Mouse (Mus musculus): ENCODE measurements around the gene Npnt. TPM values are rescaled to one million over a fixed set of nuclear protein-coding genes. Genes with fewer than 3 reads are reported as not detected.

Npnt gene
- polyA plus RNA-seq, 2 experiments, result 0.90 to 1.0 TPM

DNA sequence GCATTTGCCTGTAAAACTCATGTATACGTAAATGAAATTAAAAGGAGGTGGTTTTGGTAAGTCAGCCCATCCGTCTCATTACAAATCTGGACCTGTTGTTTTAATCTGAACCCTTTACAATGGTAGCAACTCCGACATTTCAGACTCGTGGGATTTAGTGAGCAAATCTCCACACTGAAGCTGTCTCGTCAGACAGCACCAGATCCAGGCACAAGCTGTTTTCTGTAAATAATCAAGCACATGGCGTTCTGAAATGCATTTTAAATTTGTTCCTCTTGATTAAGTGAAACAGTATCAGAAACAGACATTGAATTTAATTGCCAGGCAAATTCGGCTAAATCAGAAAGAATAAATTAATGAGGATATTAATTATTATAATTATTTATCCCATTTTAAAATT lies 100.4 kb downstream of the Npnt start:
- H3K36me3 ChIP-seq (replicated peaks; ENCODE audit: control insufficient read depth, insufficient read depth, low read depth), result no peaks in the 10 kb centered on the region
- no peak overlapping the region for H3K27ac ChIP-seq
- TF ChIP-seq CTCF (IDR thresholded peaks at IDR 0.05; ENCODE audit: low read depth) (no peak), EP300 (IDR thresholded peaks at IDR 0.05; ENCODE audit: low read depth) (no peak)
- no peak overlapping the region for H3K4me2 ChIP-seq (ENCODE audit: low read depth)
- DNase-seq (ENCODE audit: low read depth in 3 of 3, low spot score in 3 of 3) (no peak), ATAC-seq (ENCODE audit: insufficient read depth) (no peak)
- no peaks in the 10 kb centered on the region for H3K9me3 ChIP-seq (ENCODE audit: control insufficient read depth, low read length)
- H3K27me3 ChIP-seq (ENCODE audit: control insufficient read depth, insufficient read depth, low read length), result no peaks in the 10 kb centered on the region
- H3K4me3 ChIP-seq (ENCODE audit: insufficient read depth in 1 of 2, low read depth in 2 of 2, low read length in 2 of 2), result no peak overlapping the region
- no peak overlapping the region for H3K9ac ChIP-seq (replicated peaks)
- WGBS (ENCODE audit: insufficient replicate concordance), result 63% methylated on average over 7 of the region's 7 CpGs
- H3K4me1 ChIP-seq (replicated peaks; ENCODE audit: control insufficient read depth in 2 of 2, insufficient read depth in 2 of 2, low read length in 1 of 2), result no peaks in the 10 kb centered on the region

- DNase-seq (ENCODE audit: low read depth in 3 of 3, low spot score in 3 of 3), result no peak
- H3K27me3 ChIP-seq (ENCODE audit: control insufficient read depth, insufficient read depth, low read length), result no peaks in the 10 kb centered on the region
- ATAC-seq (ENCODE audit: insufficient read depth), result no peak
- no peaks in the 10 kb centered on the region for H3K4me1 ChIP-seq (replicated peaks; ENCODE audit: control insufficient read depth in 2 of 2, insufficient read depth in 2 of 2, low read length in 1 of 2)
- H3K4me3 ChIP-seq (ENCODE audit: insufficient read depth in 1 of 2, low read depth in 2 of 2, low read length in 2 of 2), result no peak overlapping the region
- H3K9ac ChIP-seq (replicated peaks), result no peak overlapping the region
- TF ChIP-seq CTCF (IDR thresholded peaks at IDR 0.05; ENCODE audit: low read depth), result no peak
- no peak for TF ChIP-seq EP300 (IDR thresholded peaks at IDR 0.05; ENCODE audit: low read depth)
- no peak overlapping the region for H3K27ac ChIP-seq
- WGBS (ENCODE audit: insufficient replicate concordance), result 81% methylated on average over 6 of the region's 6 CpGs
- no peak overlapping the region for H3K4me2 ChIP-seq (ENCODE audit: low read depth)
- no peaks in the 10 kb centered on the region for H3K36me3 ChIP-seq (replicated peaks; ENCODE audit: control insufficient read depth, insufficient read depth, low read depth)
- H3K9me3 ChIP-seq (ENCODE audit: control insufficient read depth, low read length), result no peaks in the 10 kb centered on the region
Observed at GRCm38 (mm10) chr3:132842676-132843075, 107.4 kb downstream of the Npnt start.

DNA sequence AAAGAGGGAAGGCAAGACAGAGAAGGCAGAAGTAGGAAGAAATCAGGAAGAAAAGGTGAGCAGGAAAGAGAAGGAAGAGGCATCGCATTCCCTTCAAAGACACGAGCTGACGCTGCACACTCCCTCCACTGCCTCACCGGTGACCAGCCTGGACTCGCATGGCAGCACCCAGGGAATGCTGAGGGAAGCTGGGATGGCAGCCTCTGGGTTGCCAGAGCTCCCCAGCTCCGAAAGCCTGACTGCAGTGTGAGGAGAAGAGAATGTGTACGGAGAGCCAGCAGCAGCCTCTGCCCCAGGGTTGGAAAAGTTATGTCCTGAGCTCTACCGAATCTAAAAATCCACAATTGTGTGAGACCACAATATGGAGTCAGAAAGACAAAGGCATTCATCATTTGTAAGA lies 110.6 kb downstream of the Npnt start:
- H3K9me3 ChIP-seq (ENCODE audit: control insufficient read depth, low read length), result no peaks in the 10 kb centered on the region
- no peak for DNase-seq (ENCODE audit: low read depth in 3 of 3, low spot score in 3 of 3)
- no peaks in the 10 kb centered on the region for H3K4me1 ChIP-seq (replicated peaks; ENCODE audit: control insufficient read depth in 2 of 2, insufficient read depth in 2 of 2, low read length in 1 of 2)
- H3K9ac ChIP-seq (replicated peaks), result no peak overlapping the region
- no peaks in the 10 kb centered on the region for H3K27me3 ChIP-seq (ENCODE audit: control insufficient read depth, insufficient read depth, low read length)
- no peak overlapping the region for H3K4me2 ChIP-seq (ENCODE audit: low read depth)
- 90% methylated on average over 8 of the region's 8 CpGs for WGBS (ENCODE audit: insufficient replicate concordance)
- TF ChIP-seq EP300 (IDR thresholded peaks at IDR 0.05; ENCODE audit: low read depth) (no peak), CTCF (IDR thresholded peaks at IDR 0.05; ENCODE audit: low read depth) (no peak)
- no peaks in the 10 kb centered on the region for H3K36me3 ChIP-seq (replicated peaks; ENCODE audit: control insufficient read depth, insufficient read depth, low read depth)
- no peak for ATAC-seq (ENCODE audit: insufficient read depth)
- H3K4me3 ChIP-seq (ENCODE audit: insufficient read depth in 1 of 2, low read depth in 2 of 2, low read length in 2 of 2), result no peak overlapping the region
- H3K27ac ChIP-seq, result no peak overlapping the region

GRCm38 (mm10) chr3:132838656-132839417 lies 111.3 kb downstream of the Npnt start:
- Histone ChIP-seq H3K27ac (no peak overlapping the region), H3K4me3 (ENCODE audit: insufficient read depth in 1 of 2, low read depth in 2 of 2, low read length in 2 of 2) (no peak overlapping the region), H3K36me3 (replicated peaks; ENCODE audit: control insufficient read depth, insufficient read depth, low read depth) (no peaks in the 10 kb centered on the region), H3K4me1 (replicated peaks; ENCODE audit: control insufficient read depth in 2 of 2, insufficient read depth in 2 of 2, low read length in 1 of 2) (no peaks in the 10 kb centered on the region), H3K27me3 (ENCODE audit: control insufficient read depth, insufficient read depth, low read length) (no peaks in the 10 kb centered on the region), H3K9ac (replicated peaks) (no peak overlapping the region), H3K4me2 (ENCODE audit: low read depth) (no peak overlapping the region), H3K9me3 (ENCODE audit: control insufficient read depth, low read length) (no peaks in the 10 kb centered on the region)
- ATAC-seq (ENCODE audit: insufficient read depth), result no peak
- WGBS (ENCODE audit: insufficient replicate concordance), result 79% methylated on average over 14 of the region's 15 CpGs
- TF ChIP-seq EP300 (IDR thresholded peaks at IDR 0.05; ENCODE audit: low read depth), result no peak
- no peak for TF ChIP-seq CTCF (IDR thresholded peaks at IDR 0.05; ENCODE audit: low read depth)
- DNase-seq (ENCODE audit: low read depth in 3 of 3, low spot score in 3 of 3), result no peak

GRCm38 (mm10) chr3:132837134-132837533 lies 113.0 kb downstream of the Npnt start:
- Histone ChIP-seq H3K9me3 (ENCODE audit: control insufficient read depth, low read length) (no peaks in the 10 kb centered on the region), H3K4me3 (ENCODE audit: insufficient read depth in 1 of 2, low read depth in 2 of 2, low read length in 2 of 2) (no peak overlapping the region), H3K36me3 (replicated peaks; ENCODE audit: control insufficient read depth, insufficient read depth, low read depth) (no peaks in the 10 kb centered on the region), H3K9ac (replicated peaks) (no peak overlapping the region), H3K4me2 (ENCODE audit: low read depth) (no peak overlapping the region), H3K4me1 (replicated peaks; ENCODE audit: control insufficient read depth in 2 of 2, insufficient read depth in 2 of 2, low read length in 1 of 2) (no peaks in the 10 kb centered on the region), H3K27ac (no peak overlapping the region), H3K27me3 (ENCODE audit: control insufficient read depth, insufficient read depth, low read length) (no peaks in the 10 kb centered on the region)
- DNase-seq (ENCODE audit: low read depth in 3 of 3, low spot score in 3 of 3), result no peak
- TF ChIP-seq CTCF (IDR thresholded peaks at IDR 0.05; ENCODE audit: low read depth) (no peak), EP300 (IDR thresholded peaks at IDR 0.05; ENCODE audit: low read depth) (no peak)
- no peak for ATAC-seq (ENCODE audit: insufficient read depth)
- 76% methylated on average over 4 of the region's 4 CpGs for WGBS (ENCODE audit: insufficient replicate concordance)

Measured in liver, embryonic 14.5 days (tissue).